Mouse (Mus musculus): ENCODE measurements around the gene Zcchc7. TPM values are rescaled to one million over a fixed set of nuclear protein-coding genes. Genes with fewer than 3 reads are reported as not detected.

The Zcchc7 gene
- polyA plus RNA-seq, 1 experiment from 2014 or later, result 48.7 TPM

DNA sequence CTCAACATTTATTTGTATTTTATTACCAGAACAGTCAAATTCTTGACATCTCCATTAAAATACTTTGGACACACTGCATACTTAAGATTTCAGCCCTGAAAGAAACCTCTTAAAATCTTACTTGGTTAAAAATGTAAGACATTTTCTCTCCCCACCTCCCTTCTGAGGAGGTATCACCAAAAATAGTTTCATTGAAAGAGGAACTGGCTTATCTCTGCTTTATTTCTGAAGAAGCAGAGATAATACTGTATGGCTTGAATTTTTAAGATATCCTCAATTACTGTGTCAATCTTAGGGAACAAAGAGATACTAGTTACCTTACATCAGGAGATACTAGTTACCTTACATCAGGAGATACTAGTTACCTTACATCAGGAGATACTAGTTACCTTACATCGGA, 116.4 kb downstream of the Zcchc7 start:
- H3K4me1 ChIP-seq, result no peaks in the 10 kb centered on the region
- no peaks in the 10 kb centered on the region for H3K27me3 ChIP-seq (replicated peaks)
- no peak overlapping the region for H3K9ac ChIP-seq
- H3K27ac ChIP-seq, result no peak overlapping the region
- WGBS, result 91% methylated on average over 1 of the region's 1 CpGs
- H3K4me3 ChIP-seq (replicated peaks), result no peak overlapping the region
- no peak for ATAC-seq (ENCODE audit: insufficient read depth, low FRiP score, low read depth)
- H3K9me3 ChIP-seq, result no peaks in the 10 kb centered on the region
- no peaks in the 10 kb centered on the region for H3K36me3 ChIP-seq
- no peak overlapping the region for H3K4me2 ChIP-seq

DNA sequence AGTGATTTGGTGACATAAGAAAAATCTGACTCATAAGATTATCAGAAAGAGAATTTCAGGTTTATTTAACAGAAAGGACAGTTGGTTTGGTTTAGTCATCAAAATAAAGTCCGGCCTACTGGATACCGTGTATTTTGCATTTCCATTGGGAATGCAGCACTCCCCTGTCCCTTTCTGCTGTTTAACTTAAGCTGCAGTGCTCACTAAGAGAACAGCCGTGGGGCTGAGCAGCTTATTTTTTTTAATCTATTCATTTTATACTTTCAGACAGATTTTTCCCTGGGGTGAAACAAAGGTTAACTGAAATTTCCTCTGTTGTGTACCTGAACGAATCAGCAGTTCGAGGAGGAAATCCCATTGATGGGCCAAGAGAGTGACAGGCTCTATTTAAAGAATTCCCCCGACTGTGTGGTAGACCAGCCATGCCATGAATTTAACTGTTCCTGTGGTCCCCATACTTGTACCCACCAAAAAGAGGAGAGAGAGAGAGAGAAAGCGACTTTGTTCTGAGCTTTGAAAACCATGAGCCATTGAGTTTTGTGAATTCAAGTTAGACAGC, 124.5 kb downstream of the Zcchc7 start:
- no peak overlapping the region for H3K4me2 ChIP-seq
- ATAC-seq (ENCODE audit: insufficient read depth, low FRiP score, low read depth), result no peak
- H3K36me3 ChIP-seq, result no peaks in the 10 kb centered on the region
- no peak overlapping the region for H3K4me3 ChIP-seq (replicated peaks)
- WGBS, result 44% methylated on average over 7 of the region's 7 CpGs
- no peak overlapping the region for H3K27ac ChIP-seq
- H3K4me1 ChIP-seq, result no peaks in the 10 kb centered on the region
- no peaks in the 10 kb centered on the region for H3K27me3 ChIP-seq (replicated peaks)
- H3K9ac ChIP-seq, result no peak overlapping the region
- H3K9me3 ChIP-seq, result no peaks in the 10 kb centered on the region

DNA sequence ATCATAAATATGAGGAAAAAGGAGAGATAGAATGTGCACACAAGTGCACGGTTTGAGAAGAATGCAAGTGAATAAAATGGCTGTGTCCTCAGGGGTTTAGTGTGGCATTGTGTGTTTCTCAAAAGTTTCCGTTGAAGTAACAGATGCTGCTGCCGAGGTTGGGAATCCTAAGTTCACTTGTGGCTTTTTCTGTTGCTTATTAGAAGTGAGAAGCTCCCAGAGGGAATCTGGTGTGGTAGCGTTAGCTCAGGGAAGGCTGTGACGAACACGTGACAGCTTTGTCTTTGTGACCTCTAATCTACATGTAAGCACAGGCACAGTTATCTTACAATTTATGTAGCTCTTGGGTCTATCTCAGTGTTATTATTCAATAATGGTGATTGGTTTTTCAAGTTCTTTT, 130.5 kb downstream of the Zcchc7 start:
- Histone ChIP-seq H3K36me3 (no peaks in the 10 kb centered on the region), H3K4me3 (replicated peaks) (no peak overlapping the region), H3K27ac (no peak overlapping the region), H3K27me3 (replicated peaks) (no peaks in the 10 kb centered on the region), H3K9me3 (no peaks in the 10 kb centered on the region), H3K4me2 (no peak overlapping the region), H3K4me1 (no peaks in the 10 kb centered on the region), H3K9ac (no peak overlapping the region)
- WGBS, result 80% methylated on average over 6 of the region's 6 CpGs
- ATAC-seq (ENCODE audit: insufficient read depth, low FRiP score, low read depth), result no peak

DNA sequence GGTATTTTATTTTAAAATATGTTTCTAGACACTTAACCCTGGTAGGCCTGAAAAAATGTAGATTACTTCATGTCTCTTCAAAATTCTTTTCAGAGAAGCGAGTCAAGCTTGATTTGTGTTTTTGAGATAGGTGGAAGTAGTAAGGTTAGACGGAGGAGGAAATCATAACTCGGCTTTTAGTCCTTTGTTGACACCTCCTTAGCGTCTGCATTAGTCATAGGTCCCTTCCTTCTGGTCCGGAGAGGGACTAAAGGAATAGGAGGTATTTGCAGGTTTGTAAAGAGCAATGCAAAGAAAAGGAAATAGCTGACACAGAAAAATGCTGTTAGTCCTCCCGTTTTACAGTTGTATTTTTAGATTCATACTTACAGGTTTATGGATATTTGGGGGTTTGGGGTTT, 135.7 kb downstream of the Zcchc7 start:
- Histone ChIP-seq H3K27ac (no peak overlapping the region), H3K4me1 (no peaks in the 10 kb centered on the region), H3K9me3 (no peaks in the 10 kb centered on the region), H3K36me3 (no peaks in the 10 kb centered on the region), H3K9ac (no peak overlapping the region), H3K27me3 (replicated peaks) (no peaks in the 10 kb centered on the region), H3K4me2 (no peak overlapping the region), H3K4me3 (replicated peaks) (no peak overlapping the region)
- WGBS, result 50% methylated on average over 6 of the region's 6 CpGs
- ATAC-seq (ENCODE audit: insufficient read depth, low FRiP score, low read depth), result no peak

DNA sequence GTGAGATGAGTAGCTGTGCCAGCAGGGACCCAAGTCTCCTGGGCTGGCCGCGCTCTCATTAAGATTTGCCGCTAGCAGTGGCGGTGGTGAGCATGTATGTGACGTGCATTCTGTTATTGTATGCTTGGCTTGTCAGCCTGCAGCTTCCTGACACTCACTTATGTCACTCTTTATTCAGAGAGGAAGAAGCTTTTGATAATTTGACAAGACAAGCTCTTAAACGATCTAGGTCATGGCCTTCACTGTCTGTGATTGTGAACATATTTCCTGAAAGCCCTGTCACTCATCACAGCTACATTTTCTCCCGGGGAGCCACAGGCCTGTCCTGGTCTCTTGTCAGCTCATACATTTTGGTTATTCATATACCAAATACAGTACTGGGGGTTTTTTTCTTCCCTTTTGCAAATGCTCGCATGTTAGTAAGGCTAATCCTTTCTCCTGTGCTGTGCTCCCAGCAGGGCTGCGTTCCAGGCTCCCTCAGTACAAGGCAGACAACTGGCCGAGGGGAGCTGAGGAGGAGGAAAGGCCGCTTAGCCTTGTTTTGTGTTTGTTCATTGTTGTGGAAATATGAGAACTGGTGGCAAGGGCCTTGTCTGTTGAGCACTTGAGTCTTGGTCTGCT, 150.1 kb downstream of the Zcchc7 start:
- no peak for ATAC-seq (ENCODE audit: insufficient read depth, low FRiP score, low read depth)

DNA sequence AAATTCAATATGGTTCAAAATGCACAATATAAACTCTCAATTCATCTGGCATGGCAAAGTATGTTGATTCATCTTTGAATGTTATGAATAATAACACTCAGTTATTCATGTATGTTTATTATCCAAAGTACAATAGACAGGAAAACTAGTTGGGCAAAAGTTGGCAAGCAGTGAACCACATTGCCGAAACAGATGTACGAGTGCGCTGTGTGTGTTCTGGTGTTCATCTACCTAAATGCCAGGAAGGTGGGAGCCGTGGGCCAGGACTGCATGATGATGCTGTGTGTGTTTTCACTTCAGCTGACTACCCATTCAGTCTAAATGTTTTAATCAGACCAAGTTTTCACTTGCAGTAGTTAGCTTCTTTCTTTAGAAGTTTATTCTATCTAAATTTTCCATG, 150.7 kb downstream of the Zcchc7 start:
- WGBS, result 86% methylated on average over 4 of the region's 4 CpGs
- no peaks in the 10 kb centered on the region for H3K36me3 ChIP-seq
- H3K9ac ChIP-seq, result no peak overlapping the region
- no peaks in the 10 kb centered on the region for H3K4me1 ChIP-seq
- no peak overlapping the region for H3K27ac ChIP-seq
- H3K4me2 ChIP-seq, result no peak overlapping the region
- H3K4me3 ChIP-seq (replicated peaks), result no peak overlapping the region
- H3K27me3 ChIP-seq (replicated peaks), result no peaks in the 10 kb centered on the region
- ATAC-seq (ENCODE audit: insufficient read depth, low FRiP score, low read depth), result no peak
- H3K9me3 ChIP-seq, result no peaks in the 10 kb centered on the region

More for the DNA sequence above, 150.1 kb downstream of the Zcchc7 start:
- H3K36me3 ChIP-seq, result no peaks in the 10 kb centered on the region
- 52% methylated on average over 11 of the region's 11 CpGs for WGBS
- no peaks in the 10 kb centered on the region for H3K9me3 ChIP-seq
- no peaks in the 10 kb centered on the region for H3K4me1 ChIP-seq
- no peak overlapping the region for H3K27ac ChIP-seq
- H3K9ac ChIP-seq, result no peak overlapping the region
- no peak overlapping the region for H3K4me2 ChIP-seq
- no peak overlapping the region for H3K4me3 ChIP-seq (replicated peaks)
- H3K27me3 ChIP-seq (replicated peaks), result no peaks in the 10 kb centered on the region

DNA sequence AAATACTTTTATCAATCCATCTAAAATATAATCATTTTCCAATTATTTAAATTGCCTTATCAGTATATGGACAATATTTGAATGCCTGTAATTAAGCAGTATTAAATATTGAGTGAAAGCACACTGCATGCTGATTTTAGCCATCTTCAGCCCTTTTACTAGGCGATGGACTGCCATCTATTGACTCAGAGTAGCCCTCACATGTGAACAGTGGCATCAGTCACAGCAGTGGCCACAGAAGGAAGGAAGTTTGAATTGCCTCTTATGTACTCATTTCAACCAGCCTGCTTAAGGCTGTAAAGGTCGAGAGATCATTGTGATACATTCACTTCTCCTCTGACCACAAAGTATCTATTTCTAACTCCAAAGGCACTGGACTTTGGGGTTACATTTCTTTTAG, 154.4 kb downstream of the Zcchc7 start:
- no peak overlapping the region for H3K4me2 ChIP-seq
- H3K4me3 ChIP-seq (replicated peaks), result no peak overlapping the region
- no peak for ATAC-seq (ENCODE audit: insufficient read depth, low FRiP score, low read depth)
- H3K27ac ChIP-seq, result no peak overlapping the region
- H3K9ac ChIP-seq, result no peak overlapping the region
- H3K27me3 ChIP-seq (replicated peaks), result no peaks in the 10 kb centered on the region
- WGBS, result 50% methylated on average over 2 of the region's 2 CpGs
- no peaks in the 10 kb centered on the region for H3K4me1 ChIP-seq
- no peaks in the 10 kb centered on the region for H3K36me3 ChIP-seq
- no peaks in the 10 kb centered on the region for H3K9me3 ChIP-seq

DNA sequence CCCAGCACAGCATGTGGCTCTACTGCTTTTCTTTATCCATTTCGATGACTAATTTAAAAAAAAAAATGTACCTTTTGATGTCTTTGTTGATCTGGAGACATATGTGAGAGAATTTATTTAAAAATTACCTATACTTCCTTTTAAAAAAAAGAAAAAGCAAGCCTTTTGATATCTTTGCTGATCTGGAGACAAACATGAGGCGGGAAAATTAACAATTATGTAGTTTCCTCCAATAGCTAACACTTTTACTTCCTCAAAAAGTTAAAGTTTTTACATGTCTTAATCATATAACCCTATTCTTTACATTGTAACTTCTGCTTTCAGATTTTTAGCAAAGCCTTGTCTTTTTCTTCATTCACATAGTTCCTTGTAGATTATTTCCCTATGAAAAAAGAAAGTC, 155.2 kb downstream of the Zcchc7 start:
- no peaks in the 10 kb centered on the region for H3K9me3 ChIP-seq
- no peak overlapping the region for H3K9ac ChIP-seq
- H3K36me3 ChIP-seq, result 0 out of 2 replicates have a peak, but pooled peaks cover 2% of the 10 kb centered on the region
- H3K4me3 ChIP-seq (replicated peaks), result no peak overlapping the region
- no peak for ATAC-seq (ENCODE audit: insufficient read depth, low FRiP score, low read depth)
- H3K4me2 ChIP-seq, result no peak overlapping the region
- H3K27me3 ChIP-seq (replicated peaks), result no peaks in the 10 kb centered on the region
- H3K27ac ChIP-seq, result no peak overlapping the region
- WGBS, result 78% methylated on average over 2 of the region's 2 CpGs
- H3K4me1 ChIP-seq, result no peaks in the 10 kb centered on the region

DNA sequence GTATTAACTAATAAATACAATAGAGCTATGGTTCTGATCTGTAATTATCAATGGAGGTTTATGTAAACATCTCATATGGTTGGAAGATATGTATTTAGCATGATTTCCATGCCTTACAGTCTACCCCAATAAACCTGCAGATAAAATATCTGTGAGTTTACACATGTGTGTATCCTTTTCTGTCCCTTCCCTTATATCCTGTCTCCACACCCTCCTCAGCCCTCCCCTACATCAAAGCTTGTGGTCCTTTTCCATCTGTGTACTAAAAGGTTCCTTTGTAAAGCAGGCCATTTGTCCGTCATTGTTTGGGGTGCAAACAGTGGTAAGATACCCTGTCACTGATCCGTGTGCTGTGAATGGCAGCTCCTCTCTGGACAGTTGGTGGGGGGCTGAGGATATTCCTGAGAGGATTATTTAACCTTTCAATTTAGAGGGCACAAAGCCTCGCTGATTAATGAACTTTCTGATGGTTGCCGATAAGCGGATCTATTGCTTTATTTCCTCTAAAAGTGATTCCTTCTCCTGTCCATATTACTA, 161.7 kb downstream of the Zcchc7 start:
- H3K4me1 ChIP-seq, result no peaks in the 10 kb centered on the region
- H3K4me3 ChIP-seq (replicated peaks), result no peak overlapping the region
- no peak overlapping the region for H3K27ac ChIP-seq
- no peak for ATAC-seq (ENCODE audit: insufficient read depth, low FRiP score, low read depth)
- WGBS, result 62% methylated on average over 5 of the region's 5 CpGs
- H3K9ac ChIP-seq, result no peak overlapping the region
- H3K27me3 ChIP-seq (replicated peaks), result no peaks in the 10 kb centered on the region
- H3K36me3 ChIP-seq, result 0 out of 2 replicates have a peak, but pooled peaks cover 2% of the 10 kb centered on the region
- no peak overlapping the region for H3K4me2 ChIP-seq
- no peaks in the 10 kb centered on the region for H3K9me3 ChIP-seq

DNA sequence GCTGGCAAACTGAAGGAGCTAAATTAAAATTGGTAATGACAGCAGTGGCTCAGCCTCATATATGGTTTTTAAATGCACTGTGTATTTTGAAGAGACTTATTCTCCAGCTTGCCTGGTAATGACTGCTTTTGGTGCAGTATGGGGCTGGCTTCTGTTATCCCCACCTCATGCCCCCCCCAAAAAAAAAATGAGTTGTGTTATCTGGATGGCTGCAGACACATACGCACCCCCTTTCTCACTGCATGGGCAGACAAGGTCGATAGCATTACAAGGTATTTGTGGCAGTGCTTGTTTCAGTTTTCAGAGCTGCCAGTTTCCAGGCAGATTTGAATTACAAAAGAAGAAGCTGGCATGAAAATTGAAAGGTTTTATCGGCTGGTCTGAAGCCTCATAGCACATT, 162.2 kb downstream of the Zcchc7 start:
- ATAC-seq (ENCODE audit: insufficient read depth, low FRiP score, low read depth), result no peak
- Histone ChIP-seq H3K36me3 (0 out of 2 replicates have a peak, but pooled peaks cover 2% of the 10 kb centered on the region), H3K4me2 (no peak overlapping the region), H3K27me3 (replicated peaks) (no peaks in the 10 kb centered on the region), H3K4me1 (no peaks in the 10 kb centered on the region), H3K27ac (no peak overlapping the region), H3K4me3 (replicated peaks) (no peak overlapping the region), H3K9ac (no peak overlapping the region), H3K9me3 (no peaks in the 10 kb centered on the region)
- WGBS, result 75% methylated on average over 3 of the region's 3 CpGs

DNA sequence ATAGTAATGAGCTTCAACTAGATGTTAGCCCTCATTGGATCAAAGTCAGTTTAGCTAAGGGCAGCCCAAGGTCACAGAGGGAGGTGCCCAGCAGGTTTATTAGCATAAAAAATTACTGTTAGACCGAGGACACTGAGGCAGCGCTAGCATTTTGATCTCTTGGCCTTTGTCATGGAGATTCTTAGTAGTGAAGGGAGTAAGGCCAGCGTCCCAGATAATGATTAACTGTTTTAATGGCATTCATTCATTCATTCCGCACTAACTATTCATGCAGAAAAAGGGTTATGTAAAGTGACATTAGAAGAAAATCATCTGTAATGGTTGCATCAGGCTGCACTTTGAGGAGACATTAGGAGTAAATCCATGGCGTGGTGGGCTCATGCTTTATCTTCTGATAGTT, 165.2 kb downstream of the Zcchc7 start:
- no peak overlapping the region for H3K27ac ChIP-seq
- no peak overlapping the region for H3K4me2 ChIP-seq
- 0 out of 2 replicates have a peak, but pooled peaks cover 3% of the 10 kb centered on the region for H3K36me3 ChIP-seq
- no peaks in the 10 kb centered on the region for H3K4me1 ChIP-seq
- no peak overlapping the region for H3K4me3 ChIP-seq (replicated peaks)
- WGBS, result 81% methylated on average over 5 of the region's 5 CpGs
- H3K9ac ChIP-seq, result no peak overlapping the region
- H3K27me3 ChIP-seq (replicated peaks), result no peaks in the 10 kb centered on the region
- no peaks in the 10 kb centered on the region for H3K9me3 ChIP-seq
- ATAC-seq (ENCODE audit: insufficient read depth, low FRiP score, low read depth), result no peak

DNA sequence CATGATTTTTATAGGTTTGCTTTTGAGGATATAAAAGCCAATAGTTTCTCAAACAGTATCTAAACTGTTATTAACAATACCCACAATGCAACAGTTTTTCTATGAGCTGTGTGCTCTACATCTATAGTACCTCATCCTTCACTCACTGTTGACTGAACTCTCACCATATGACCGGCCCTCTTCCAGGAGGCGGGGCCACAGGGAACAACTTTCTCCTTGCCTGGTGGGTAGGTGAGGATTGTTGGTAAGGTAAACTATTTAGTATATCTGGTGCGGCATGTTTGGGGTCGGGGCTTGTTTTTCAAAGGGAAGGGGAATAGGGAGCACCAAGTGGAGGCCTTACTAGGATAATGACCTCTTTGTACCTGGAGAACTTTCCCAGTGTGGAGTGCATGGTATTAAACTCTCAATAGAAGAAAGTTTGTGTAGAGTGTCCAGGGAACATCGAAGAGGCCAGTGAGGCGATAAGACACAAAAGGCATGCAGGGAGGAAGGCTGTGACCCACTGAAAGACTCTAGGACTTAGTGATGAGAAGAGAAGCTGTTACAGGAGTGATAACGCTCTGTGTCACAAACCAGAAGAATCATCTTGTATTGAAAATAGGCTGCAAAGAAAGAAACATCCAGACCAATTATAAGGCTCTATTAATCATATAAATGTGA, 166.9 kb downstream of the Zcchc7 start:
- Histone ChIP-seq H3K27ac (no peak overlapping the region), H3K9me3 (no peaks in the 10 kb centered on the region), H3K4me3 (replicated peaks) (no peak overlapping the region), H3K4me1 (no peaks in the 10 kb centered on the region), H3K36me3 (0 out of 2 replicates have a peak, but pooled peaks cover 6% of the 10 kb centered on the region), H3K27me3 (replicated peaks) (no peaks in the 10 kb centered on the region), H3K4me2 (no peak overlapping the region), H3K9ac (no peak overlapping the region)
- 87% methylated on average over 7 of the region's 7 CpGs for WGBS
- no peak for ATAC-seq (ENCODE audit: insufficient read depth, low FRiP score, low read depth)

All from stomach, embryonic 15.5 days (tissue).